In the genomic region with DNA sequence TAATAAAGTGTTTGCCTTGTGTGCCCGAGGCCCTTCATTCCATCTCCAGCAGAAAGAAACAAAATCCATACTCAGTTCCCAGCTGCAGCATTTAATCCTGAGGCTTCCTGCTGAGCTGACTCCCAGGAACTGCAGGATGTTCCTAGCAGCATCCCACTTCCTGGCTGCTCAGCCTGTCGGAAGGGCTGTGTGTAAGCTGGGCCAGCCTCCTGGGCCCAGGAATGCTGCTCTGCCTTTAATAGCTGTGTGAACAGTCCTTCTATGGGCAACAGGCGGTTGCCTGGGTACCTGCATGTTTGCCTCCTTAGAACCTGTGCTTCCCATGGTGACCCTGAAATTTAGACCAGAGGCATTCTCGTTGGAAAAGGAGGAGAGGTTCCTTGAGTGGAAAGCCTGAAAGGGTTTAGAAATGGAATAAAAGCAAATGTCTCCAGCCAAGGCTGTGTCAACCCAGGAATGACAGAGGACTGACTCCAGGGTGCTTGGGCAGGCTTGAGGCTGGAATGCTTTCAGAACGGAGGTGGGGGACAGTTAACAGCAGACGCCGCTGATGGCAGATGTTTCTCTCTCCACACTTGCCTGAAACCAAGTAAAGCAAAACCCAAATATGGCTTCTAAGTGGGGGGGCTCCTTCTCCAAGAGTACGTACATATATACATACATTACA, we compare ENCODE assay signal across 8 mouse cellular contexts. TPM values are rescaled to one million over a fixed set of nuclear protein-coding genes. Genes with fewer than 3 reads are reported as not detected.
DNase-seq lines count a peak whose midpoint lies in the region; ATAC-seq and TF ChIP-seq lines count a peak whose summit lies in the region.

No protein-coding gene starts in this region.

- H3K27ac ChIP-seq in forebrain, postnatal 0 days (ENCODE audit: low read depth, low read length) = no peak overlapping the region

- H3K9ac ChIP-seq in forebrain, postnatal 0 days = no peak overlapping the region

- H3K27me3 ChIP-seq in forebrain, postnatal 0 days (ENCODE audit: insufficient read depth, low read length) = peaks cover 13% of the 10 kb centered on the region

- H3K9me3 ChIP-seq in forebrain, postnatal 0 days (ENCODE audit: low read length) = no peaks in the 10 kb centered on the region

- peak overlapping the region; percentile 100 for H3K4me2 ChIP-seq in forebrain, postnatal 0 days (ENCODE audit: low read depth)

- ATAC-seq in forebrain, postnatal 0 days = no peak

- WGBS in forebrain, postnatal 0 days = 6% methylated on average over 8 of the region's 8 CpGs

- peaks cover 19% of the 10 kb centered on the region; the same call in 1 of the 2 replicates for H3K4me1 ChIP-seq in forebrain, postnatal 0 days (ENCODE audit: insufficient read depth)

- peak overlapping the region; percentile 71 for H3K4me3 ChIP-seq in forebrain, postnatal 0 days (ENCODE audit: low read depth, low read length)

- TF ChIP-seq CTCF in forebrain, postnatal 0 days (IDR thresholded peaks at IDR 0.05; ENCODE audit: low read depth) = no peak

- H3K36me3 ChIP-seq in forebrain, postnatal 0 days (ENCODE audit: insufficient read depth) = no peaks in the 10 kb centered on the region; the same call in 1 of the 2 replicates

- peak; percentile 49 for DNase-seq in urinary bladder, postnatal 14 days (ENCODE audit: low spot score)
- DNase-seq in urinary bladder, adult 18-20 months (ENCODE audit: low spot score in 2 of 2) = no peak
- no peak for DNase-seq in forebrain, postnatal 0 days
- peak; percentile 47 to 67 for DNase-seq in kidney, adult 8-10 months
- DNase-seq in lung, postnatal 36 days = peak; percentile 69
- no peak for DNase-seq in adrenal gland, postnatal 10 days
- DNase-seq in urinary bladder, postnatal 4 days (ENCODE audit: low spot score in 2 of 2) = no peak
- no peak for DNase-seq in ovary, postnatal 10 days (ENCODE audit: low spot score)

RNA-seq across cellular contexts. Expression of gene Klhl21, which starts 1.0 kb away (rescaled TPM):
- total RNA-seq in forebrain, postnatal 0 days (2014; rRNA removed) = 5.0 and 8.1 TPM in 2 replicates
- 2.6 and 3.4 TPM in 2 replicates for polyA plus RNA-seq in forebrain, postnatal 0 days (2015; fragmentation: Nextera tagmentation; extraction: Ambion mirVana)
- total RNA-seq in adrenal gland, postnatal 10 days (2021) = 10 to 100 TPM; 17.8 to 21.4 TPM

RNA-seq across cellular contexts. Expression of gene Phf13, which starts 11.6 kb away (rescaled TPM):
- 15.7 and 17.1 TPM in 2 replicates for total RNA-seq in forebrain, postnatal 0 days (2014; rRNA removed)
- polyA plus RNA-seq in forebrain, postnatal 0 days (2015; fragmentation: Nextera tagmentation; extraction: Ambion mirVana) = 11.0 and 17.2 TPM in 2 replicates
- total RNA-seq in adrenal gland, postnatal 10 days (2021) = 10 to 100 TPM; 16.4 to 17.8 TPM

RNA-seq across cellular contexts. Expression of gene Thap3, which starts 18.8 kb away (rescaled TPM):
- total RNA-seq in forebrain, postnatal 0 days (2014; rRNA removed) = 19.7 and 22.3 TPM in 2 replicates
- polyA plus RNA-seq in forebrain, postnatal 0 days (2015; fragmentation: Nextera tagmentation; extraction: Ambion mirVana) = 48.8 and 52.2 TPM in 2 replicates
- 10 to 100 TPM; 15.3 to 27.0 TPM for total RNA-seq in adrenal gland, postnatal 10 days (2021)

RNA-seq across cellular contexts. Expression of gene Zbtb48, which starts 19.9 kb away (rescaled TPM):
- 10.5 and 10.9 TPM in 2 replicates for total RNA-seq in forebrain, postnatal 0 days (2014; rRNA removed)
- 13.5 and 14.2 TPM in 2 replicates for polyA plus RNA-seq in forebrain, postnatal 0 days (2015; fragmentation: Nextera tagmentation; extraction: Ambion mirVana)
- total RNA-seq in adrenal gland, postnatal 10 days (2021) = 1 to 10 TPM; 7.2 to 9.6 TPM

RNA-seq across cellular contexts. Expression of gene Tas1r1, which starts 30.8 kb away (rescaled TPM):
- total RNA-seq in forebrain, postnatal 0 days (2014; rRNA removed) = 0.54 and 1.00 TPM in 2 replicates
- polyA plus RNA-seq in forebrain, postnatal 0 days (2015; fragmentation: Nextera tagmentation; extraction: Ambion mirVana) = 1.1 and 1.5 TPM in 2 replicates
- total RNA-seq in adrenal gland, postnatal 10 days (2021) = not detected

Comparison
In these comparisons a context has a peak if more than half of its experiments do, and no peak if none do; other contexts are left out.
1. DNase-seq: peak in urinary bladder, postnatal 14 days (single experiment), kidney, adult 8-10 months (2 of 2) and lung, postnatal 36 days (single experiment); none in urinary bladder, adult 18-20 months (0 of 2), forebrain, postnatal 0 days (single experiment), adrenal gland, postnatal 10 days (single experiment), urinary bladder, postnatal 4 days (0 of 2) and ovary, postnatal 10 days (single experiment).